Mouse (Mus musculus): ENCODE measurements at regions not wholly inside any gene's neighbourhood (a gene's known extent, or its start where the extent isn't known, plus 50 kb on each side); places are given as distances from the start of the nearest gene placed in this dataset.

GRCm38 (mm10) chr13:20661243-20661642 is 132.7 kb upstream of the Aoah start:
- no peaks in the 10 kb centered on the region for H3K4me1 ChIP-seq (ENCODE audit: control insufficient read depth, insufficient read depth, low read length)
- TF ChIP-seq POLR2A (IDR thresholded peaks at IDR 0.05; ENCODE audit: insufficient read depth, low read depth, low read length) (no peak), CTCF (IDR thresholded peaks at IDR 0.05; ENCODE audit: insufficient read depth, low read depth, low read length) (no peak)
- H3K27ac ChIP-seq (ENCODE audit: insufficient read depth, low read depth, low read length) = no peak overlapping the region
- H3K4me3 ChIP-seq (ENCODE audit: insufficient read depth, low read depth, low read length) = no peak overlapping the region
- 85% methylated on average over 1 of the region's 1 CpGs for WGBS

- Histone ChIP-seq H3K4me3 (ENCODE audit: insufficient read depth, low read depth, low read length) (no peak overlapping the region), H3K27ac (ENCODE audit: insufficient read depth, low read depth, low read length) (no peak overlapping the region), H3K4me1 (ENCODE audit: control insufficient read depth, insufficient read depth, low read length) (no peaks in the 10 kb centered on the region)
- 80% methylated on average over 3 of the region's 3 CpGs for WGBS
- TF ChIP-seq POLR2A (IDR thresholded peaks at IDR 0.05; ENCODE audit: insufficient read depth, low read depth, low read length) (no peak), CTCF (IDR thresholded peaks at IDR 0.05; ENCODE audit: insufficient read depth, low read depth, low read length) (no peak)
These were observed 115.2 kb upstream of the Aoah start for GRCm38 (mm10) chr13:20678754-20679153.

- H3K27ac ChIP-seq (ENCODE audit: insufficient read depth, low read depth, low read length) = 0 out of 2 replicates have a peak overlapping the region, but pooled peaks have one; percentile 62
- WGBS = 52% methylated on average over 9 of the region's 9 CpGs
These were observed 107.0 kb upstream of the Aoah start for GRCm38 (mm10) chr13:20686914-20687313.

DNA sequence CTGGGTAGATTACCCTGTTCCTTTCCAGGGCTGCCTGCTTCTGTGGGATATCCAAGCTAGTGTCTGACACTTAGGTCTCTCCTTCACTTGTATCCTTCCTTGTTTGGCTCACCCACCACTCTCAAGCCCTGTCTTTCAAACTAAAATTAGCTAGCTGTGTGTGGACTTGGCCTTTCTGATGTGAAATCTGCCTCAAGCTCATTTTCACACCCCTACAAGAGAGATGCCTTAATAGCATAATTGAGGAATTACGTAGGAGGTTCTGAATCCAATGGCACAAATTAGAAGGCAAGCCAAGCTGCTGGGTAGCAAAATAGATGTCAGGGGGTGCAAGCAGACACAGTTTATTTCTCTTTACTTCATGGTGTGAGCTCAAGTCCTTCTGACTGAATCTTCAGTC is 106.5 kb upstream of the Aoah start:
- WGBS = 36% methylated on average over 1 of the region's 1 CpGs
- Histone ChIP-seq H3K4me1 (ENCODE audit: control insufficient read depth, insufficient read depth, low read length) (peaks cover 4% of the 10 kb centered on the region; the same call in 1 of the 2 replicates), H3K4me3 (ENCODE audit: insufficient read depth, low read depth, low read length) (no peak overlapping the region), H3K27ac (ENCODE audit: insufficient read depth, low read depth, low read length) (peak overlapping the region; percentile 62; the same call in 1 of the 2 replicates)
- TF ChIP-seq POLR2A (IDR thresholded peaks at IDR 0.05; ENCODE audit: insufficient read depth, low read depth, low read length) = no peak

More at GRCm38 (mm10) chr13:20686914-20687313, 107.0 kb upstream of the Aoah start:
- Histone ChIP-seq H3K4me3 (ENCODE audit: insufficient read depth, low read depth, low read length) (no peak overlapping the region), H3K4me1 (ENCODE audit: control insufficient read depth, insufficient read depth, low read length) (peaks cover 4% of the 10 kb centered on the region; the same call in 1 of the 2 replicates)
- TF ChIP-seq POLR2A (IDR thresholded peaks at IDR 0.05; ENCODE audit: insufficient read depth, low read depth, low read length) (no peak), CTCF (IDR thresholded peaks at IDR 0.05; ENCODE audit: insufficient read depth, low read depth, low read length) (no peak)

- TF ChIP-seq POLR2A (IDR thresholded peaks at IDR 0.05; ENCODE audit: insufficient read depth, low read depth, low read length) (no peak), CTCF (IDR thresholded peaks at IDR 0.05; ENCODE audit: insufficient read depth, low read depth, low read length) (no peak)
- H3K4me3 ChIP-seq (ENCODE audit: insufficient read depth, low read depth, low read length) = no peak overlapping the region
- no peak overlapping the region for H3K27ac ChIP-seq (ENCODE audit: insufficient read depth, low read depth, low read length)
- H3K4me1 ChIP-seq (ENCODE audit: control insufficient read depth, insufficient read depth, low read length) = no peaks in the 10 kb centered on the region
- 85% methylated on average over 6 of the region's 6 CpGs for WGBS
These were observed 82.4 kb upstream of the Aoah start for GRCm38 (mm10) chr13:20711486-20711885.

GRCm38 (mm10) chr13:20723326-20724120 is 70.4 kb upstream of the Aoah start:
- WGBS = 51% methylated on average over 3 of the region's 3 CpGs
- no peak overlapping the region for H3K27ac ChIP-seq (ENCODE audit: insufficient read depth, low read depth, low read length)
- no peaks in the 10 kb centered on the region for H3K4me1 ChIP-seq (ENCODE audit: control insufficient read depth, insufficient read depth, low read length)
- H3K4me3 ChIP-seq (ENCODE audit: insufficient read depth, low read depth, low read length) = no peak overlapping the region
- TF ChIP-seq CTCF (IDR thresholded peaks at IDR 0.05; ENCODE audit: insufficient read depth, low read depth, low read length) (no peak), POLR2A (IDR thresholded peaks at IDR 0.05; ENCODE audit: insufficient read depth, low read depth, low read length) (no peak)

GRCm38 (mm10) chr13:20724419-20724818 is 69.5 kb upstream of the Aoah start:
- TF ChIP-seq CTCF (IDR thresholded peaks at IDR 0.05; ENCODE audit: insufficient read depth, low read depth, low read length) (no peak), POLR2A (IDR thresholded peaks at IDR 0.05; ENCODE audit: insufficient read depth, low read depth, low read length) (no peak)
- H3K4me1 ChIP-seq (ENCODE audit: control insufficient read depth, insufficient read depth, low read length) = no peaks in the 10 kb centered on the region
- WGBS = 86% methylated on average over 2 of the region's 2 CpGs

DNA sequence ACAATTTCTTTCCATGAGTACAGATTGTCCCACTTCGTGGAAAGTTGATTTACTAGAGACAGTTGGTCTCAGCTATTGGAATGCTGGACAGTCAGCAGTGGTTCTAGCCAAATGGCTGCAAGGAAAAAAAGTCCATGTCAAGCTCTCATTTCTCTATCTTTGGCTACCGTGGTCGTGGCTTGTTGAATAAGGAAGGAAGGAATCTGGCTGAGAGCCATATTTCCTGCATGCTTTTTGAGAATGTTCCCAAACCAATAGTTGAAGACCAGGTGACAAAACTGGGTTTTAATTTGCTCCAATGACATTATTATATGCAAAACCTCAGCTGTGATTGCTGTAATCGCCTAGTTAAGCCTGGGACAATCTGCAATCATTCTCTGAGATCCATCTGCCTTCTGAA is 68.4 kb upstream of the Aoah start:
- Histone ChIP-seq H3K4me1 (ENCODE audit: control insufficient read depth, insufficient read depth, low read length) (no peaks in the 10 kb centered on the region), H3K27ac (ENCODE audit: insufficient read depth, low read depth, low read length) (no peak overlapping the region), H3K4me3 (ENCODE audit: insufficient read depth, low read depth, low read length) (no peak overlapping the region)
- 42% methylated on average over 4 of the region's 4 CpGs for WGBS
- no peak for TF ChIP-seq CTCF (IDR thresholded peaks at IDR 0.05; ENCODE audit: insufficient read depth, low read depth, low read length)
- TF ChIP-seq POLR2A (IDR thresholded peaks at IDR 0.05; ENCODE audit: insufficient read depth, low read depth, low read length) = no peak

More at GRCm38 (mm10) chr13:20724419-20724818, 69.5 kb upstream of the Aoah start:
- H3K4me3 ChIP-seq (ENCODE audit: insufficient read depth, low read depth, low read length) = no peak overlapping the region
- H3K27ac ChIP-seq (ENCODE audit: insufficient read depth, low read depth, low read length) = no peak overlapping the region

DNA sequence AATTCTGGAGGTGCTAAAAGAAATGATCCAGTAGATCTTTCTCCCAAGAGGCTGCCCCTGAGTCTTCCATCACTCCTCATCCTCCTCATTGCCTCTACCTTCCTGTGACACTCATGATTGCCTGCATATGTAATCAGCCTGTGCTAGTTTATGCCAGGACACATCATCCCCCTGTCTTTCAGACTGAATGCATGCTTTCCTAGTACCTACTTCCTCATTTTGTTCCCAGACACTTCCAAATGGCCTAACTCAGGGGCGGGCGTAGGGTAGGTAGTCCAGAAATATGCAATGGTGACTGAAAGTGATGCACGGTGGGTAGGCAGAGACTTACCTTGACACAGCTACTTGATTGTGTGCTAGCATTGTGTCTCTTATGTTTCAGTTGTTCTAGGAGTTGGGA is 65.8 kb upstream of the Aoah start:
- TF ChIP-seq POLR2A (IDR thresholded peaks at IDR 0.05; ENCODE audit: insufficient read depth, low read depth, low read length) (no peak), CTCF (IDR thresholded peaks at IDR 0.05; ENCODE audit: insufficient read depth, low read depth, low read length) (no peak)
- WGBS = 92% methylated on average over 3 of the region's 3 CpGs
- H3K4me3 ChIP-seq (ENCODE audit: insufficient read depth, low read depth, low read length) = no peak overlapping the region
- H3K4me1 ChIP-seq (ENCODE audit: control insufficient read depth, insufficient read depth, low read length) = no peaks in the 10 kb centered on the region
- no peak overlapping the region for H3K27ac ChIP-seq (ENCODE audit: insufficient read depth, low read depth, low read length)
